Mouse (Mus musculus) T-helper 17 cell (primary cell): ENCODE measurements around the gene Erbb3.

ENCODE experiments used
- in situ Hi-C, 2 experiments: fragments of 300-600 bp; cut with MboI, MseI; formaldehyde crosslinking; loops; 1 replicate in 1 of 2; 2 replicates in 1 of 2; pipeline ENCODE4 v1.15.1; 2025; ENCODE audit warnings: high pct_unique_total_duplicates in 2 of 2

Gene Erbb3

DNA sequence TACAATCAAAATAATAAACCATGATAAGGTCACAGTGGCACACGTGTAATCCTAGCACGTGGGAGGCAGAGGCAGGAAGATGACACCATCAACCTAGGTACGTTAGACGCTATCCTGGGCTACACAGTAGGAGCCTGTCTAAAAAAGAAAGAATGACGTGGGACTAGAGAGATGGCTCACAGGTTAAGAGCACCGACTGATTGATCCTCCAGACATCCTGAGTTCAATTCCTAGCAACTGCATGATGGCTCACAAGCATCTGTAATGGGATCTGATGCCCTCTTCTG, 23.6 kb upstream of the Erbb3 start:
- in situ Hi-C loops, result no loop called here

DNA sequence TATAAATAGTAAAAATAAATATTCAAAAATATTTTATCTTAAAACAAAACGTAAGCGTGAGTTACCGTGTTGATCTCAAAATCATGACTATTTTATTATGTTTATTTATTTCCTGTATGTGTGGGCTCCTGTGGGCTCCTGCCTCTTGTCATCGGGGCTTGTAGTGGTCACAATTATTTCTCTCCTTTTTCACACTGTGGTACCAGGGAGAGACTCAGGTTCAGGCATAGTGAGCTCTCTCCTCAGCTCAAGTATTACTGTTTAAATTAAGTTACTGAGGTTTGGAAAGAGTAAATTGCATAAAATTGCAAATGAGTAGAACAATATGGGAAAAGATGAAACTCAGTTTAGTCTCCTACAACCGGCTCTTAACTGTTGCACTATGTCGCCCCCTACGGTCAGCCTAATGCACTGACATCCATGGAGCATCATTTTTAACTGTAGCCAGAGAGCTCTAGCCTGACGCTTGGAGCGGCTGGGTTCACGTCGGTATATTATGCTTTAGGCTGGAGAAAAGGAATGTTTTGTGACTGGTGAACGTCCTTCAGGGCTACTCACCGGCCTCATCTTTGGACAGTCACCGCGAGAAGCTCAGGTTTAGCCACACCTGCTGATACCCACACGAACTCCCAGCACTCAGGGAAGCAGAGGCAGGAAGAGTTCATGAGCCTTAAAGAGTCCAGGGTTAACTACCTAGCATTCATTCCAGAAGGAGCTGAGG, 23.1 kb upstream of the Erbb3 start:
- in situ Hi-C loops, result no loop called here

- in situ Hi-C loops, result no loop called here
These were observed 17.0 kb upstream of the Erbb3 start for GRCm38 (mm10) chr10:128606483-128606882.

GRCm38 (mm10) chr10:128602470-128603128, 13.1 kb upstream of the Erbb3 start:
- in situ Hi-C loops, result no loop called here

- in situ Hi-C loops, result no loop called here
These were observed 12.0 kb upstream of the Erbb3 start for GRCm38 (mm10) chr10:128601499-128601898.

DNA sequence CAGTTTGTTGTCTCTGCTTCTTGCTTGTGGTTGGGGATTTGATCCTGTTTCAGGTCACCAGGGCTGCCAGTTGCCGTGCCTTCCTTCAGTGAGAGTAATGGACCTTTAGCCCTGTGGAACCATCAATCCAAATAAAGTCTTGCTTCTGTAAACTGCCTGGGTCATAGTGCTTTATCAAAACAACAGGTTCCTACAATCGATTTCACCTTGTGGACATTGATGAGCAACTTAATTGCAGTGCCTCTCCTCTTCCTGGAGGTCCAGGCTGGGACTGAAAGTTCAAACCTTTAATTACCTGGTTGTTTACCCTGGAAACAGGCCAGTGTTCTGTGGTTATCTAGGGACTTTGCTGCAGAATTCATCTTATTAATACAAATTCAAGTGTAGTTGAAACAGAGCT, 9.0 kb upstream of the Erbb3 start:
- in situ Hi-C loops, result no loop called here

DNA sequence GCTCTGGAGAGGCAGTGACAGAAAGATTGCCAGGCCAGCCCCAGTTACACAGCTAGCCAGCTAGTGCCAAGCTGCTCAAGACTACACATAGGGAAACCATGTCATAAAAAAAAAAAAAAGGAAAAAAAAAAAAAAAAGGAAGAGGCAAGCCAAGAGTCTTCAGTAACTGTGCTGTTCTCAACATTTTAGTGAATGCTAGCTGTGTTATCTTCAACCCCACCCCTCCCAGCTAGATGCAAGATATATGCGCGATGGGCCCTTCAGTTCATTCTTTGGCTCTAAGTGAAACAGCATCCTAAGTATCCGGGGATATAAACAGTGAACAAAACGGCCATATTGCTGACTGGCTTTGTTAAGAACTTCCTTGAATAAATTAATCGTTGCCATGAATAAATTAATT, 3.3 kb upstream of the Erbb3 start:
- in situ Hi-C loops, result no loop called here

DNA sequence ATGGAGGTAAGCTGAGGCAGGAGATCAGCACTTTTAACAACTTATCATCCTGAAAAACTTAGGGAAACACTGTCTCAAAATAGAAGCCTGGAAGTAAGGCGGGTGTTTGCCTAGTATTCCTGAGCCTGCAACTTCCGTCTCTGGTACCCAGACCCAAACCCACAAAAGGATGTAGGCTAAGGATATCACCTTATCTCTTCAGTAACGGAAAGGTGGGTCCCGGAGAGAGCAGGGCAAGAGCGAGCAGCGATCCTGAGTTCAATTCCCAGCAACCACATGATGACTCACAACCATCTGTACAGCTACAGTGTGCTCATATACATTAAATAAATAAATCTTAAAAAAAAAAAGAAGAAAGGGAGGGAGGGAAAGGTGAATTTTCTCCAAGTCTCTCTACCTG, 2.0 kb upstream of the Erbb3 start:
- in situ Hi-C loops, result no loop called here

DNA sequence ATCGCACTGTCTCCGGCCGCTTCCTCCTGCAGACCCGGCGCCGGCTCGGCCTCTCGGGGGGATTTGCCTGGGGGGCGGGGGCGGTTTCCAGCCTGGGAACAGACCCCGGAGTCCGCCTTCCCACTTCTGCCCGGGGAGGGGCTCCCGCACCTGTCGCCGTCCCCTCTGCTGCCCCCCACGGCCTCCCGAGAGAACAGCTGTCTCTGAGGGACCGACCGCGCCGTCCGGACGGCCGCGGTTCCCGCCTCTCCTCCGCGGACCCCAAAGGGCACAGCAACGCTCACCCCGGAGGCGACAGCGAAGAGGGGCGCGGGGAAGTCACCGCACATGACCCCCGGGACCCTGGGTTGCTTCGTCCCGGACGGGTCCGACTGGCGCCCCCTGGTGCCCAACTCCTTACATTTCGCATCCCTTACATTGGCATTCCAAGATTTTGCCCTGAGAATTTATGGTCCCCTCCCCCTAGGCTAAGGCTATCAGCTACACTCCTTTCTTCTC, 790 bp upstream of the Erbb3 start:
- in situ Hi-C loops, result no loop called here

GRCm38 (mm10) chr10:128588775-128589463, 533 bp downstream of the Erbb3 start:
- in situ Hi-C loops, result no loop called here

- in situ Hi-C loops, result no loop called here
These were observed 1.3 kb downstream of the Erbb3 start for GRCm38 (mm10) chr10:128588136-128588535.

GRCm38 (mm10) chr10:128587697-128588096, 1.8 kb downstream of the Erbb3 start:
- in situ Hi-C loops, result no loop called here

DNA sequence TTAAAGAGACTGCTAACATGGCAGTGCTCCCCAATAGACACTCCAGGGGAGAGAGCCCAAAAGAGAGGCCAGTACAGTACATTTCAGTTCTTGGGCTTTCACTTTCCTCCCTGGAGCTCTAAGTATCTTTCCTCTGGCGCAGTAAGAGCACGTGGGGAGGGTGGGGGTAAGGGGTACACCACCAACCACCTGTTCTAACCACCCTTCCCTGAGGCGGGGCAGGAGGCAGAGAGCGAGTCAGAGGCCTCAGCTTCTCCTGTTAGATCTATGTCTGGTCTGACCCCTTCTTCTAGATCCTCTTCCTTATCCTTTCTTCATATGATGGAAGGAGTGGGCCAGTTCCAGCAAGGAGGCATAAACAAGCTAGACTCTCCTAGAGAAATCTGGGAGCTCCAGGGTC, 2.3 kb downstream of the Erbb3 start:
- in situ Hi-C loops, result no loop called here

DNA sequence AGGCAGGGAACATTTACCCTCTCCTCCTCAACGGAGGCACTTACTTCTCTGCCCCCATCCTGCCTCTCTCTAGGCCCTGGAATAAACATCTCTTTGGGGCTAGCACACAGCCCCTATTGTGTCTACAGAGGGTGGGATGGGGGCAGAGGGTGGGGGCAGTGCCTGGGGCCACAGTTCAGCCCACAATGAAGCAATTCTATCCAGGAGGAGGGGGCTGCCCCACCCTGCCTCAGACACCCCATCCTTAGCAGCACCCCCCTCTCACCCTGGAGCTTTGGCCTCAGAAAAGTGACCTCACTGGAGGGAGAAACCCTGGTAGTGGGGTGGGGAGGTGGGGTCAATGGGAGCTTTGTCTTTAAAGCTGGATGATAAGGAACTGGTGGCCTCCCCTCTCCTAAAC, 2.9 kb downstream of the Erbb3 start:
- in situ Hi-C loops, result no loop called here

- in situ Hi-C loops, result no loop called here
These were observed 5.1 kb downstream of the Erbb3 start for GRCm38 (mm10) chr10:128584386-128584785.

DNA sequence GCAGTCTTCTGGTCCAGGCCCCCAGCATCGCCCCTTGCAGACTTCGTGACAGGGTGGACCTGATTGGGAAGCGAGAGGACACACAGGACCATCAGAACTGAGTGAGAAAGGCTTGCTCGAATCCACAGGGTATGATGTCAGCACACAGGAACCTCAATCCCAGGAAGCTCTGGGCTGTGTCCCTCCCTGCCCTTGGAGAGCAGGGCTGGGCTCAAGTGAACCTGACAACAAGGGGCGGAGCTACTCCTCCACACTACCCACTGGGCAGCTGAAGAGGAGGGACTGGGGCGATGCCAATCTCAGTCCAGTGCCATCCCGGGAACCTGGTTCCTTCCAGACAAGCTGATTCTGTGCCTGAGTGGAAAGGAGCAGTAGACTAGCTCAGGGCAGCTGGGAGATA, 5.8 kb downstream of the Erbb3 start:
- in situ Hi-C loops, result no loop called here

- in situ Hi-C loops, result no loop called here
These were observed 9.7 kb downstream of the Erbb3 start for GRCm38 (mm10) chr10:128579731-128580130.

- in situ Hi-C loops, result no loop called here
These were observed 10.2 kb downstream of the Erbb3 start for GRCm38 (mm10) chr10:128579298-128579697.

GRCm38 (mm10) chr10:128578330-128578729, 11.1 kb downstream of the Erbb3 start:
- in situ Hi-C loops, result no loop called here

DNA sequence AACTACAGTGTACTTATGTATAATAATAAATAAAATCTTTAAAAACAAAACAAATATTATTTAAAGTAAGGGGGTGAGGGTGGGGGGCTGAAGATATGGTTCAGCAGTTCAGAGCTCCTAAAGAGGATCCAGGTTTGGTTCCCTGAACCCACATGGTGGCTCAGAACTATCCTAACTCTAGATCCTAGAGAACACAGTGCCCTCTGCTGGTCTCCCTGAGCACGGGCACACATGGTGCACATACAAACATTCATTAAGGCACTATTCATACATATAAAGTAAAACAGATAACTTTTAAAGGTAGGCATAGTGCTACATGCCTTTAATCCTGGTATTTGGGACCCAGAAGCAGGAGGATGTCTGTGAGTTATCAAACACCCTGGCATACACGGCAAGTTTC, 14.4 kb downstream of the Erbb3 start:
- in situ Hi-C loops, result no loop called here

DNA sequence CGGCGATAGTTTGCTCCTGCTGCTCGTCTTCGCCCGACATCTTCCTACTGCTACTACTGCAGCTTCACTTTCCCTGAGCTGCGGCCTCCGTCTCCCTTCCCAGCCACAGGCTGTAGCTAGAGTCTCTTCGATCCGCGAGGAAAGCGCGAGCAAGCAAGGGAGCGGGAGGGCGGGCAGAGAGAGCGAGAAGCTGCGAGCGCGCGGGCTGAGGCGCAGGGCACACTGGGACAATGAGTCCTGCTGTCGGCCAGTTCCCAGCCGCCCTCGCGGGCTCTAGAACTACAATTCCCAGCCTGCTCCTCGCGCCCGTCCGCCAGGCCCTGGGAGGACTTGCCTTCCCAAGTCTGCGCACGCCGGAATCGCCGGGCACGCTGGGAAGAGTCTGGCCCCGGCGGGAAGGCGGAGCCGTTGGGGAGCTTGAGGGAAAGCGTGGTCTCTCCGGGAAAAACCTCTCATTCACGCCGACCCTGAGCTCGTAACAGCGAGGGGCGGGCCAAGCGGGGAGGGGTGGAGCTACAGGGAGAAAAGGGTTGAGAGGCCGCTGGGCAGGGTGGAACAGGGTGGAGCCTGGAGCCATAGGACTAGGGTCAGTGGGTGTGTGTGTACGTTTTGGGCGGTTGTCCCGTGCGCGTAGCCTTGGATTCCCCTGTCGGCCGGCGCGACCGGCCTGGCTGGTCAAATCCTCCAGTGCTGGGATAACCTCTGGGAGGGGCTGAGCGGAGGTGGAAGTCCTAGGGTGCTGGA, 23.5 kb downstream of the Erbb3 start, which contains the start of gene Pa2g4:
Gene Pa2g4 (minus strand): TSS at position 200 of the 744 bp plus-strand sequence.
- in situ Hi-C loops, result loop anchor here in 1 of 2 experiments (25.0 kb wide), 1 partner anchor 904 kb away; the partner anchor contains the start of genes Nab2 and Nemp1
